Mouse (Mus musculus): Measurements from ENCODE around the gene Setd7.

GRCm38 (mm10) chr3:51525186-51525785 is 35.4 kb downstream of the Setd7 start:
- TF ChIP-seq CTCF (IDR thresholded peaks at IDR 0.05) (no peak), EP300 (IDR thresholded peaks at IDR 0.05) (no peak)

Data from lung, postnatal 0 days (tissue).